Mouse (Mus musculus): ENCODE measurements around the gene Sh3gl1. TPM values are rescaled to one million over a fixed set of nuclear protein-coding genes. Genes with fewer than 3 reads are reported as not detected.

Gene Sh3gl1
- total RNA-seq, 1 experiment from 2014 or later, result 57.1 TPM

DNA sequence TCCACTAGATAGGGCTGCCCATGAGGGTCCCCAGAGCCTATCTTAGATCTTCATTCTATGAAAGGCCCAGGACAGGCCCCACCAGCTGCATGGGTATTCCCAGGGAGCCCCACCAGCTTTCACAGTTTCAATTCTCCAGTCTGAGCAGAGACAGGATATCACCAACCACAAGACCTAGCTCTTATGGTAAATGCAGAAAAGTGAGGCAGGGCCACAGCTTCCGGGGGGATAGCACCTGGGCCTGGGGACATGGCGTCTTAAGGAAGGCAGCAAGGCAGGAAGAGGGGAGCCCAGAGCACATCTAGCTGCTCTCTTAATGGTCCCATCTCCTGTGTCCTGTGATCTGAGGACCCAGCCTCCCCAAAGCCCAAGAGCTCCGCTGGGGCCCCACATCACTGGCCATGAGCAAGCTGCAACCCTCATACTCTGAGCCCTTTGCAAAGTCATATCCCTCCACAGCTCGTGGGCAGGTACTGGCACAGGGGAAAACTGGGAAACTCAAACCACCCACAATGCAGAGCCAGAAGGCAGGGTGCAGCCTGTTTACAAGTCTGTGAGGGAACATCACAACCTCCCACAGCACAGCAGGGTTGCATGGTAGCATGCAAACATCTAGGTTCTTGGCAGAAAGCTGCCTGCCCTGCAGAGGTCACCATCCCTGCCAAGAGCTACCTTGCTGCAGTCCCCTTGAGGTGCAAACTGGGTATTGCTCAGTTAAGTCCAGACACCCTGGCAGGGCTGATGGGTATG lies 15.1 kb downstream of the Sh3gl1 start:
- DNase-seq, result no peak

DNA sequence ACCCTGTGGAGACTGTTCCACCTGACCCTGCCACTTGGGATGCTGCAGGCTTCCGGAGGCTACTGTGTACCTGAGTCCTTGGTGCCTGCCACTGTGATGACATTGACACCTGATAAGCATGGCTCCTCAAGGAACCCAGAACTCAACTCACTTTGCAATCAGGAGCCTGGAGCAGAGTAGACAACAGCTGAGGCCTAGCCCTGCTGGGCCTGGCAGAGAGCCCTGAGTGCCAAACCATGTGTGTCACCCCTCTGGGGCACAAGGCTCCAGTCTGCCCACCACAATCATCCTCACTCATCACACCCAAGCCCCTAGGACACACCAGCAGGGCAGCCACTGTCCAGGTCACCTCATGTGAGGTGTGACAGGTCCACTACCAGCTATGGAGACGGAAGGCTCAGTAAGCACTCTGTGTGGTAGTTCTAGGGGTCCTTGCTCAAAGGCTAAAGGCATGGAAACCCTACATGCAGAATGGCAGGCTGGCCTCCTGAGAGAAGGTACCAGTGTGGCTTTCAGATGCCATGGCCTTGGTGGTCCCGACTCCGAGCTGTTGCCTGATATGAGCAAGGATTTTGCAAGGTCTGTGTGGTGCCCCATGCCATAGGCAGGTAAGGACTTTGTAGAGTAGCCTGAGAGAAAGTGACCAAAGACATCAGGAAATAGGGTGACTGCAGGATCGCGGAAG lies 15.9 kb downstream of the Sh3gl1 start:
- DNase-seq, result no peak

GRCm38 (mm10) chr17:56018347-56019131 lies 17.9 kb downstream of the Sh3gl1 start:
- peak; percentile 56 for DNase-seq

DNA sequence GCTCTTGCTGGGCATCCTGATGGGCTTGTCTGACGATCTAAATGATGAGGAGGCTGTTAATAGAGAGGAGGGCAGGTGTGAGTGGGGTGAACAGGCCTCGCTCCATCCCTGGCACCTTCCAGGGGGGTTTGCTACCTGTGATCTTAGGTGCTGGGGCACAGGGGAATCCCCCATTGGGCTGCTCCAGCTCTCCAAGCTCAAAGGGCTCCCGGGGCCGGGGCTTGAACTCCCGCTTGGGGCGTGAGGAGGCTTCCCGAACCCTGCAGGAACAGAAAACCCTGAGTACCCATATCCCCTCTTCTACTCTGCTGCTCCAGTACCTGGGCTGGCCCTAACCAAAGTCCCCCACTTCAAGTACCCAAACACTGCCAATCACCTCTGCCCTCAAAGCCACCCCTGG lies 18.6 kb downstream of the Sh3gl1 start:
- no peak for DNase-seq

DNA sequence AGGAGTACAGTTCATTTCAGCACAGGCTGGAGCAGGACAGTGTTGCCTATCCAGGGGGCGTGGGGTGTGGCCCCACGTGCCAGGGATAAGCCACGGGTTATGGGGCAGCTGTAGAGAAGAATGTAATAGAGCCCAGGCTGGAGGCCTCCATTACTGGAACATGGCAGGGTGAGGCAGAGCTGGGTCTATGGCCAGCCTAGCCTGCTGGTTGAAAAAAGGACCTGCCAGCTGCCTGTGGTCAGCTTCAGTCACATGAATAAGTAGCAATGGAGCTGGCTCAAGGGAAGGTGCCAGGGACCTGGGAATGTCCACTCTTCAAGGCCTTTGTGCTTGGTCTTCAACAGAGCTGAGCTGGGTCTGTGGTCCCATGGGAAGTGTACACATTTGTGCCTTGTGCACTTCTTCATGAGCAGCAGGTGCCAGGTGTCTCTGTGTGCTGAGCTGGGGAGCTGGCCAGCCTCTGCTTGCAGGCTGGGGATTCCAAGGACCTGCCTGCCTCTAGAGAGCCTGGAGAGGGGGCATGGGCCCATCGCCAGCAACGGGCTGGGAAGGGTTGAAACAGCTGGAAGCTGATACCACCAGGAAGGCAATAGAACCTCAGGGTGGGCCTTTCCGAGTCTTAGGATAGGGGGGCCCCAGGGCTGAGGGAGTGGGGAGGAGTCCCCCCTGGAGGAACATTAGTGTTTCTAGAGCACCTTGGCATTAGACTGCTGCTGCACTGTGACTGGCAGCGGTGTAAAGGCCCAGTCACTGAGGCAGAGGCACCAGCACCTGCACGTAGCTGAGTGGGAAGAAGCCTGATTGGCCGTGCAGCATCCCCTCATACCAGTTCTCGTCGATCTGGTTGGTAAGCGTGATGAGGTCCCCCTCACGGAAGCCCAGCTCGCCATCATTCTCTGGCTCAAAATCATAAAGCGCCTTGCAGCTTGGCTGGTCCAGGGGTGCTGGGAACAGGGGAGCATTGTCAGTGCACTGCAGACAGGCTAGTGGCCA lies 19.3 kb downstream of the Sh3gl1 start:
- DNase-seq, result no peak

- DNase-seq, result no peak
Measured at GRCm38 (mm10) chr17:56016382-56016781, 20.1 kb downstream of the Sh3gl1 start.

DNA sequence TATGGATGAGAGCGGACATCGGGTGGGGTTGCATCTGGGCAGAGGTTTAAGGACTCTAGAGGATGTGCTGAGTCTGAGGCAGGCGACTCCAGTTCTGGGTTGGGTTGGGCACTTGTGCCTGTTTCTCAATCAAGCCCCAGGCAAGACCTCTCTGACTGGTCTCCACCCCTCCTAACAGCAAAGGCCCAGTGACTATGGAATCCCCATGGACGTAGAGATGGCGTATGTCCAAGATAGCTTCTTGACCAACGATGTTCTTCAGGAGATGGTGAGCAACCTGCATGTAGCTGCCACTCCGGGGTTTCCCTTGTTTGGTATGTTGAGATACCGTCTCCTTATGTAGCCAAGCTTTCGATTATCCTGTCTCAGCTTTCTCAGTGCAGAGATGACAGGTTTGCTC lies 21.1 kb downstream of the Sh3gl1 start:
- no peak for DNase-seq

- DNase-seq, result no peak
Measured at GRCm38 (mm10) chr17:56011441-56011840, 25.0 kb downstream of the Sh3gl1 start.

DNA sequence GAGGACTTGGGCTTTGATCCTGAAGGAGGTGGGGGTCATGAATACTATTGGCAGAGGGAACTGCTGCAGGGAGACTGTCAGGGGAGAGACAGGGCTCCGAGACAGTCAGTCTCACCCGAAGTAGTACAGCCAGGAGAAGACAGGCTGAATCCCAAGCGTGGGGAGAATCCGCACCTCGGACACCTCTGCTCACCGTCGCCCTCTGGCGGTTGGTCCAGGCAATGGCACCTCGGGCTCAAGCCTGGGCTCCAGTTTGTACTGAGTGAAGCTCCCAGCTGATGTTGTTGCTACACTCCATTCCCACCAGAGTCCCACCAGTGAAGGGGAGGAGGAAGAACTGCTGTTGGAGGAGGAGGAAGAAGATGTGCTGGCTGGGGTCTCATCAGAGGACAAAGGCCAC lies 25.8 kb downstream of the Sh3gl1 start:
- DNase-seq, result peak; percentile 89

GRCm38 (mm10) chr17:56010255-56010654 lies 26.2 kb downstream of the Sh3gl1 start:
- no peak for DNase-seq

GRCm38 (mm10) chr17:56009962-56010240 lies 26.5 kb downstream of the Sh3gl1 start:
- no peak for DNase-seq

DNA sequence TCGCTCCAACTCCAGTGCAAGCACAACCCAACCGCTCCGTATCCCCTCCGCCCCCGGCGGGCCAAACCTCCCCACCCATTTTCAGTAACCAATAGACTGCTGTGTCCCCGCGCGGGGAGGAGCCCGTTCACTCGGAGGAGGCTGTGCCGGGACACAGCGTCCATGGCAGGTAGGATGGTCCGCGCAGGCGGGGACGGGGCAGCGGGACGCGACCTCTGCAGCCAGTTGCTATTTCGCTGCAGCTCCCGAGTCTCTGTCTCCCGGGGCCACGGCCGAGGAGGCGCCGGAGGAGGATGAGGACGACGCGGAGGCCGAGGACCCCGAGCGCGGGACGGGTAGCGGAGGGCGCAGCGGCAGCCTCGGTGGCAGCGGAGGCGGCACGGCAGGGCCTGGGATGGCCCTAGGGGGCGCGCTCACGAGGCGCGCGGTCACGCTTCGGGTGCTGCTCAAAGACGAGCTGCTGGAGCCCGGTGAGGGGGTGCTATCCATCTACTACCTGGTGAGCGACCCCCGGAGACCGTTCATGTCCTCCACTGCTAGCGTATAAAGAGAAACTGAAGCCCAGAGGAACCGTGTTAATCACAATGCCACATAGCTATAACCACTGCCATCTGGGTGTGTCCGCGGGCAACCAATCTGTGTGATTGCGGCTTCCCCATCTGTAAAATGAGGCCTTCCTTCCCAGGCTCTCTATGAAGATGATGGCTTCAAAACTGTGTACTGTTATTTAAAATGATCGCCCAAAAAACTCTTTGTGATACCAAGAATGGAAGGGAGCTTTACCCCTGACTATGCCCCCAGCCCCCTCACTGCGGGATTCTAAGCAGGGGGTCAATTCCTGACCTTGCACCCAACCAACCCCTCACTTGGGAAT lies 27.1 kb downstream of the Sh3gl1 start:
- peak; percentile 94 for DNase-seq

- DNase-seq, result peak; percentile 92
Measured at GRCm38 (mm10) chr17:56008356-56009087, 27.9 kb downstream of the Sh3gl1 start.

- DNase-seq, result no peak
Measured at GRCm38 (mm10) chr17:56007444-56008355, 28.7 kb downstream of the Sh3gl1 start.

GRCm38 (mm10) chr17:56006956-56007355 lies 29.5 kb downstream of the Sh3gl1 start:
- DNase-seq, result no peak

- DNase-seq, result no peak
Measured at GRCm38 (mm10) chr17:56005415-56006061, 30.9 kb downstream of the Sh3gl1 start, which contains the start of the genes Stap2 and Mpnd. Gene Stap2, minus strand, starts transcription at chr17:56005584. Gene Mpnd, plus strand, starts transcription at chr17:56005711.

- no peak for DNase-seq
Measured at GRCm38 (mm10) chr17:56003000-56003399, 33.4 kb downstream of the Sh3gl1 start.

GRCm38 (mm10) chr17:55999794-56000499 lies 36.5 kb downstream of the Sh3gl1 start:
- DNase-seq, result no peak

Data from adrenal gland, postnatal 25 days (tissue).